Mouse (Mus musculus) embryo, embryonic 9.5 days (tissue): ENCODE measurements at regions not wholly inside any gene's neighbourhood (a gene's known extent, or its start where the extent isn't known, plus 50 kb on each side); places are given as distances from the start of the nearest gene placed in this dataset.
"Not testable (repeated sequence)": the region's sequence is repeated elsewhere in the genome, so short reads cannot be mapped to it uniquely, and the experiment has no call there.

Experiments used
- DNase-seq: peaks from one replicate; pipeline ENCODE4 v3.0.0-alpha.2; 2017; ENCODE audit errors: extremely low spot score

DNA sequence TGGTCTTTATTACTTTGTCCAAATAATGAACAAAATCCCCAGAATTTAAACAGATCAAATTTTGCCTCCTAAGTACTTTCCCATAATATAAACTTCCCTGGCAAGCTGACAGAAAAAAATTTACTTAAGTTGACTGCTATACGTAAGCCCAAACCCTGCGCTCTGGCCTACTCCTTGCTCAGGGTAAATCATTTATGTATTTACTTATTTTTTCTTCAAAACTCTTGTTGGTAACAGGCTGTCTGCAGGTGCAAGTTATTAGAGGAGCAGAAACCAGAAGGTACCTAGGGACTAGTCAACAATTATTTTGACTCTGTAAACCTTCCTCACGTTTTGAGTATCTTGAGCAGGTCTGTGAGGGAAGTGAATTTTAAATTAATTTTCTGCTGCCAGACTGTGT lies 2615.7 kb downstream of the Poteg start:
- DNase-seq, result no peak

DNA sequence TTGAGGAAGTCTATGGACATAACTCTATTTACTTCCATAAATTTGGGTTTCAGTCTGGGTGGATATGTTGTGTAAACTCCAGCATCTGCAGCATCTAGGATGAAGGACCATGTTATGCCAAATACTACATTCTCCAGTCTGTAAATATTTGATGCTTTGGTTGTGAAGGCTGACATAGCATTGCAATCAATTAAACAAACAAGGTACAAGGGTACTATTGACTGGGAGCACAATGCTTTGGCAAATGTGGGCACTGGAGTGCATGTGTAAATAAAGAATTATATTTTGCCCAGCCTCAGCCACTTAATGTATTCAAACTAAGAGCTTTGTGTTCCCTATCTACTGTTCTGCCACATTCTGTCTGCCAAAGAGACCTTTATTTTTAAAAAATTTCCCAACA lies 2630.3 kb downstream of the Poteg start:
- no peak for DNase-seq

DNA sequence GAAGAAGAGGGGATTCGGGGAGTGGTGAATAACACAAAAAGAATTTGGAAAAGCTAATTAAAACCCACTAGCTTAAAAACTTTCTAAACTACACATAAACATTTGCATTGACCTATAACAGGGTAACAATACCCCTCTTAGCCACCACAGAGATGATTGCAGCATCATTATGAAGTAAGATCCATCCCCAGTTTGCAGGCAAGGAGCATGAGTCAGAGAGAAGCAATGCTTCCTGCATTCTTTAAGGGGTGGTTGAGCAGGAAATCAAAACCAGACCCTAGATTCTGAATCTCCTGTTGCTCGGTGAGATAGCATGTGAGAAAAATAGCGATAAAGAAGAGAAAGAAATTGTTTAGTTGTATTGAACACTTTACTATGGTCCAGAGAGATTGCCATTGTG lies 2680.3 kb downstream of the Poteg start:
- DNase-seq, result no peak

DNA sequence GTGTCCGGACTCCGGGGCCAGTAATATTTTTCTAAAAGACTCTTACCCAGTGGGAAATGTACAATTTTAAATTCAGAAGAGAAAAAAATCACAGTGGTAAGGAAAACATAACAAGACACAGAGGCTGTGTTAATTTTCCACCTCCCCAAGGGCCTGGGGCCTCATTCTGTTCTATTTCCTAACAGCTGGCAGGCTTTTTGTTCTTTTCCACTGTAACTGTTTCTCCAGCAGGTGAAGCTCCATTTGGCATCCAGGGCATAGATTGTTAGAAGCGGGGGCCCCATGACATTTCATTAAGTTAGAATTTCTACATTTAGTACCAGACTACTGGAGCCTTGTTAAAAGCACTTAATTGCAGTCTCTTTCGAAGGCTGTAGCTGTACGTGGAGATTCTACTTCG lies 2687.5 kb downstream of the Poteg start:
- DNase-seq, result no peak

DNA sequence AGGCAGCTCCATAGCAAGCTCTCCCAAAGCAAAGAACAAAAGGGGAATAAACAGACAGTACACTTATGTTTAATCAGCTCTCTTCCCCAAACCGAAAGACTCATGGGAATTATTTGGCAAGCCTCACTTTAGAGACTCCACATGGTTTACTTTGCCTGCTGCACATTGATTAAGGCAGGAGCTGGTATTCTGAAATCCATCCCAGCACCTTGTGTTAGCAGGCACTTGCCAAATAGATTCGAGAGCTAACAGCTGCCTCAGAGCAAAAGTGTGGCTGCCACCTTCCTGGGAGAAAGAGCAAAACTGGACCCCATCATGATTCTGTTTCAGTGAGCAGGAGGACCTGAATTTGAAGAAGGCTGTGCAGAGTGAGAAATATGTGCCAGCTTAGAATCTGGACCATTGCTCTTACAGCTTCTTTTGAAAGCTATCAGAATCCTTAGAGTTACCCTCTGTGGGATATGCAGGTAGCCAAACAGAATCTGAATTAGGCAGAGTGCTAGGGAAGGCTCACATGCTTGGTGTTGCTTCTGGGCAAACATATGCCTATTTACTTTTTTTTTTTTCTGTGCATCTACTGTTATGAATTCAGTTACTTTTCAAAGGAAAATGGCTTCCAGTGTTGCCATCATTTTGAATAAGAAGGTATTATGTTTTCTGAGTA lies 2703.8 kb downstream of the Poteg start:
- DNase-seq, result no peak

DNA sequence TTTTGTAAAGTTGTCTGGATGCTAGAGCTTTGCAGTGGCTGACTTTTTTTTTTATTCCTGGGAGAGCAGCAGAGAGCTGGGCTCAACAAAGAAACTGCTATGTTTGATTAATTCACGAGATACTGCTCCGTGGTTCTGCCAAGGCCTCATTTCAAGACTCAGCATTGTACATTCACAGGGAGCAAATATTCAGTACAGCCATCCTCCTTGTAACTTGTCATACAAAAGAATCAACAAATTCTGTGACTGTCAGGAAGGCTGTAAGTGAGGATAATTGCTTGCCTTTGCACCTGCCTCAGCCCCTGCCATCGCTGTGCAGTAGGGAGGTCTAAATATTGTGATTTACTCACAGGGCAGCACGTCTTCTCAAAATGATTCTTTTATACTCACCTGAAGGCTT lies 2705.5 kb downstream of the Poteg start:
- no peak for DNase-seq

DNA sequence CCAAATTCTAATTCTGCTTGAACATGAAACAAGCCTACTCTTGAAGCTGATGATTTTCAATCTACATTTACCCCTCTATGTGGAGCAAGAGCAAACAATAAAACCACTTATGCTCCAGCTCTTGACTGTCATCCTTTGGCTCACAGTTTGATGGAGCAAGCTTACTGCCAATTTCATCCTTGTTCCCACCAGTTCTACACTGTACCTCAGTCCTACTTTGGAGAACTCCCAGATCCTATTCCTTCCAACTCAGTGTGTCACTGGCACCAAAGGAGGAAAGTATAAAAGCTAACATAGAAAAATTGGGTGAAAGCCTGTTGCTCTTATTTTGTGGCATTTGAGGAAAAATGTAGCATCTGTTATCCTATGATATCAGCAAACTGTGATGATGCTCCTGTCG lies 2724.4 kb downstream of the Poteg start:
- DNase-seq, result no peak

DNA sequence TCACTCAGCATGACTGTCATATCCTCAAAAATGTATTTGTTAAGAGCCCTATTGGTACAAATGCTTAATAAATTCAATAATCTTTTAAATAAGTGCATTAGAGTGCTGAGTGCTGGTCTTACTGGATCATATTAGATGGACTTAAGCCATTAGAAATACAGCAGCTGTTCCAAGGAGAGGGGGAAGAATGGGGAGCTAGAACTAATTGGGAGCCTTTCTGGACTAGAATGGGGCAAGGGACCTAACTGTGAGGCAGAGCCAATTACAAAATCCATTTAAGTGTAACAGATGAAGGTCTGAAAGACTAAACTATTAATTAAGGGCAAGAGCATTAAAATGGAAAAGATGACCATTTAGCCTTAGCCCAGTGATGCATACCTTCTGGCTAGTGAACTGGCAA lies 2755.3 kb downstream of the Poteg start:
- not testable (repeated sequence) for DNase-seq

DNA sequence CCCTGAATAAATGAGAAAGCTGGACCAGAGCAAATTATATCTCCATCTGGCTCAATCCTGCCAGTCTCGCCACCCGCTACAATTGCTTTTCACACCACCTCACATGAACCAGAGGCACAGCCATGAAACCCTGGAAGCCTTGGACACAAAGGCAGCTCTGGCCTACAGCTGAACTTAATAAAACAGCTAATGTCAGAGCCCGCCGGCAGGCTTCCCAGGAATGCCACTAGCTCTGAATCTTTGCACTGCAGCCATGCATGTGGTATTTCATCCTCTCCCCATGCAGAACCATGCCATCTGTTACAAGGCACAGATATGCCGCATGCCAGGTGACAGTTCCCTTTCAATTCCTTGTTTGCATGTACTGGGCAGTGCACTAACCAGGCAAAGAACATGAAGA lies 2779.9 kb downstream of the Poteg start:
- DNase-seq, result no peak

DNA sequence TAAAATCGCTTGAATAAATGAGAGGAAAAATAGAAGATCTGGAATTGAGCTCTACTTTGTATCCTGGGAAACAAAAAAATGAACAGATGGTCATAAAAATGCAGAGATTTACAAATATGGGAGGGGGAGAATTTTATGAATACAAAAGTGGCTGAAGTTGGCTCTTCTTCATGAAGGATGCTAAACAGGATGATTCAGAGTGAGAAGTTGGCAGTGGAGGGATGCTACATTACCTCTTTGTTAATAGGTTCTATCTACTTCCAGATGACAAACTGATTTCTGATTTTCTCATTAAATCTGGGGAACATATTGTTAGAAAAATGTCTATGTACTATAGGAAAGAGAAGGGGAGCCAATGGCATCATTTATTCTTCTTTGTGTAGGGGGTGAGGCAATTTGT lies 2785.8 kb downstream of the Poteg start:
- no peak for DNase-seq

DNA sequence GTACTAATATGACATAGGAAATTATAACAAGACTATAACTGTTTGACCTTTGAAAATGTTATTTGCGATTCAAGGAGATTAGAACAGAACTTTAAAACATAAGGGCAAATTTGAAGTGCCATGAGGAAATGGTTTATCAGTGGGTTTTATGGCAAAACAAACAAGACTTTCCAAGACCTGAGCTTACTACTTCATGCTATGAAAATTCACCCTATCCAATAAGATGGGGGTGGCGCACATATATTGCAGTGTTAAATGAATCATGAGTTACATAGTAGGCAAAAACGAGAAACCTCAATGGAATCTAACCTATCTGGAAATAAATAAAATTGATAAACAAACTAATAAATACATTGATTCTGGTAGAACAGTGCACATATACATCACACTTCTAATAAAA lies 2804.3 kb downstream of the Poteg start:
- DNase-seq, result no peak

DNA sequence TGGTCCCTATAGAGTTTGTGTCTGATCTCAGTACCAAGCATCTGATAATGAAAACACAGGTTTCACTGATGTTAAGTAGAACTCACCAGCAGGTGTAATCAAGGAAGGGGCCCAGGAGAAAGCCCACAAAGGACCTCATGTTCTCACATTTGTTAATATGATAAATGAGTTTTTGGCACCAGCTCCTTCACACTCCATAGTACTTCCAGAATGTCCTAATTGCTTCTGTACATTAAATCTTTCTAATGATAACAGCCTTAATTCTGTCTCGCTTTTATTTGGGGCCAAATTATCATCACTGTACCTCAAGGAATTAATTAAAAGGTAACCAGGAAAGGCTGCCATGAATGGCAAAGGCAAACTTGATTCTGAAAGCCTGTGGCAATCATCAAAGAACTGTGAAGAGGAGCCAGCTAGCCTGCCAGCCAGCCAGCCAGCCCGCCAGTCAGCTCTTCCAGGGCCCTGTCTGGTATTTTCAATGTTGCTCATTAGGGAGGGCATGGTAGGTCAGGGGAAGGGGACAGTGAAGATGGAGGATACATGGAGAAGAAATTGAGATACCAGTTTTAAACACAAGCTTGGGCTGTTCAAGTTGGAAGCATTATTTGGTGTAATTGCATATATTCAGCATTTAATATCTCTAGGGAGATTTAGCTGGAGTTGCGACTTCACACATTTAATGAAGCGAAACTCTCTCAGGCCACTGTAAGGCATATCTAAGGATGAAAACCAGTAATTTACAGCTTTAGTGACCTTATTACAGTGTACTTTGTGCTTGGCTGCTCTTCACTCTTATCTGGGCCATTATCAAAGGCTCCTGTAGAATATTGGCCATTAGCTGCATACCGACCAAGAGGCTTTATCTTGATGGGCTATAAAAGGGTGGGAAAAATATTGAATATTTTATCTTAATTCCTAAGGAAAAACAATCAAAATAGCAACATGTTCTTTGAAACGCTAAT lies 2822.8 kb downstream of the Poteg start:
- DNase-seq, result no peak

DNA sequence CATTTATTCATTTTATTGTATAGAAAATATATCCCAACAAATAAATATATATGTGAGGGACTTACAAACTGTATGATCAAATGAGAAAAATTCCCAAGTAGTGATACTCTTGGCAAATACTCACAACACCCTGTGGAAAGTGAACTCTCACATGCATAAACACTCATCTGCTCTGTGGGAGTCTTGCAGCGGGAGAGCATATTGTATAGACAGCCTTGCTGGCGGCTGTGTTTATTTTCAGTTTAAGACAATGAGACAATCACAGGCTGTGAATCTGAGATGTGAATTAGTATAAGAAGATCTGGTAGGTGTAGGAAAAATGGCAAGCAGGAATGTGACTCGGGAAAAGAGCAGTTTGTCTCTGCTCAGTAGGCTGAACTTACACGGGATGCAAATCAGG lies 2841.7 kb downstream of the Poteg start:
- no peak for DNase-seq

DNA sequence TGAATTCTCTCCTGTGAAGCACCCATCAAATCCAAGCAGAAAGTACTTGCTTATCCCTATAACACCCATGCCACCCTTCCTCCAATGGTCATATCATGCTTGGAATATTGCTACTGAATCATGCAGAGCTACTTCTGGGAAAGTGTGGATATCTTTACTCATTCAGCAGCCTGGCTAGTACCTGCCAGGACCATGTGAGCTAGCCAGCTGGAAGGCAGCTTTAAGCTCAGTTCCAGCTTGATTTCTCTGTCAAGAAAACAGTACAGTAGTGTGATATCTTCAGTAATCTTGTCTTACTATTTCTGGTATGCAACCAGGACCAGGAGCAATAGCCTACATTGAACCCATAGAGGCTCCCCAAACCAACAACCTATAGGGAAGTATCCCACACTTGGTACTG lies 2883.7 kb downstream of the Poteg start:
- DNase-seq, result no peak

DNA sequence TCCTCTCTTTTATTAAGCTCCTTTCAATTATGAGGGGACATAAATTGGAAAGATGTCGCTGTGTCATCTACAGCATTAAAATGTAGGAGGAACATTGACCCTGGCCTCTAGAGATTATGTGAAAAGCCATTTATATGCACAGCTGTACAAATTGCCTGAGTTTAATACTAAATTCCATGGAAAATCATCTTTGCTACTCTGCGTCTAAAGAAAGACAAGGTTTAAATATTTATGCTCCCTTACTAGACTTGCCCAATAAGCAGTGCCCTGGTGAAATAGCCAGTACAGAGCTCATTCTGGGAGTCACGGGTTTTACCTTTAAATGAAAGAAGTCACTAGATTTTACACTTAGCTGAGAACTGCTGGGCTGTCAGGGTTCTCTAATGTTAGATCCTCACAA lies 2885.9 kb downstream of the Poteg start:
- no peak for DNase-seq

DNA sequence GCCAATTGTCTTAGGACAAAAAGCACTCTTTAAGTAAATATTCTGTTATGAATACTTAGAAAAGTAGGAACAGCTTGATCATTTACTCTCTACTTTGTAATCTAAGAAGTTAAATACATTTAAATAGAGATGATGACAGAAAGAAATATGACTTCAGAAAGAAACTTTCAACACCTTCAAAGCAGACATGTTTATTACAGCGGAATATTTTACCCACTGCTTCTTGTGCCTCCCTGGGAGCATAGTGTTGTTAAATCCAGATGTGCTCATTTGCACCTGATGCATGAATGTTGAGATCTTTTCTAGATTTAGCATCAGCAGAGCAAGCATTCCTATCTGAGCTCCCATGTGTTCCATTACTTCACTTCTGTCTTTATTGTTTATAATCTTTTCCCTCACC lies 2912.0 kb downstream of the Poteg start:
- no peak for DNase-seq

DNA sequence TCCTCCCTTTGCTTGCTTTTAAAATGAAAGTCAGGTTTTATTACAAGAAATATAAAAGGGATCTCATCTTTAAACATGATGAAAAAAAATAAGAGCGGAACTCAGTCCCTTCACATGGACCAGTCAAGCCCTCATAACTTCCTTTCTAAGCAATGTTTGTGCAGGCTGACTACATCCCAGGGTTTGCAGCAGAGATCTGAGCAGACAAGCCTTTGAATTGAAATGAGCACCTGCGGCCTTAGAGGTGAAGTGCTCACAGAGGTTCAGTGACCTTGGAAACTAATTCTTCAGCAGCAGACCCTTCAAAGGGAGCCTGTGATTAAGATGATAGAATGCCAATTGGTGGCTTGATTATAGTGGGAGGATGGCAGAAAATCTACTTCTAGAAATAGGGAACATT lies 2918.3 kb downstream of the Poteg start:
- no peak for DNase-seq

DNA sequence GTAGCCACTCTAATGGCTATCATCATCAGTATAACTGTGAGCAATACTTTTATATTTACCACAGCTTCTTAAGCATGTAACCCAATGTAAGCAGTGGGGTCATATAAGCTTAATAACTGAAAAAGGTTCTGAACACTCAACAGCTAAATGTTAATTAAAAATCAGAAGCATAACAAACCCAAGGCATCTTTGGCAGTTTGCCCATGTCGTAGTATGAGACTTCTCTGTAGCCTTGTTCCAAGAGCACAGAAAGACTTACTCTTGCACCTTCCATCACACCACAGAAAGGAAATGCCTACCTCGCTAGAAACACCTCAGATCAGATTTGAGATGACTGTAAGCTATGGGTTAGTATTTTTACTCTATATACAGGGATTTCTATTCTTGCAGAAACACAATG lies 2944.5 kb downstream of the Poteg start:
- DNase-seq, result no peak

DNA sequence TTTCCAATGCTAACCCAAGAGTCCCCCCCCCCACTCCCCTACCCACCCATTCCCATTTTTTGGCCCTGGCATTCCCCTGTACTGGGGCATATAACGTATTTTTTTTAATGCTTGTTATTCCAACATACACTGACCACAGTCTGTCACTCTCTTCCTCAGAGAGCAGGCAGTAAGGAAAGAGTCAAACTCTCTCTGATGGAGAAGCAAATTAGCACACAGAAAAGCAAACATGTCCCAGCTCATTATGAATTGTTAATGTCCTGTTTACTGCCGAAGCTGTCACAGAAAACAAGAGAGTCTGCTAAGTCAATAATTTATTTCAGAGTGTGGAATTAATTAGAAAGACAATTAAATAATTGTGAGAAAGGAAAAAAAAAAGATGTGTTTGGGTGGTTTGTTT lies 2989.1 kb upstream of the 5930422O12Rik start:
- no peak for DNase-seq

DNA sequence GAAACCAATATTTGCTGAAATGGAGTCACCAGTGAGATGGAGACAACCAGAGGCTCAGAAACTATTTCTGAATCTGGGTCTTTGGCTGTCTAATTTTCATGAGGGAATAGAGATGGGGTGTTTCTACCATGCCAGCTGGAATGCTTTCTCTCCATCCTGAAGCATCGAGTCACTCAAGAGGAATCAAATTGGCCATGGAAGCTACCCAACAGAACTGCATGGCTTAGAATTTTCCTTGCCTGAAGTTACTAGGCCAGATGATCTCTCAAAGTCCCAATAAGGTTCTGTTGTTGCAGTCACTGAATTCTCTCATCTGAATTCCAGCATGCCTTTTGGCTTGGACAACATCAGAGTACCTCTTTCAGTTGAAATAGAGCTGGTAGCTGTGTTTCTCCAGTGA lies 2986.7 kb upstream of the 5930422O12Rik start:
- DNase-seq, result no peak

DNA sequence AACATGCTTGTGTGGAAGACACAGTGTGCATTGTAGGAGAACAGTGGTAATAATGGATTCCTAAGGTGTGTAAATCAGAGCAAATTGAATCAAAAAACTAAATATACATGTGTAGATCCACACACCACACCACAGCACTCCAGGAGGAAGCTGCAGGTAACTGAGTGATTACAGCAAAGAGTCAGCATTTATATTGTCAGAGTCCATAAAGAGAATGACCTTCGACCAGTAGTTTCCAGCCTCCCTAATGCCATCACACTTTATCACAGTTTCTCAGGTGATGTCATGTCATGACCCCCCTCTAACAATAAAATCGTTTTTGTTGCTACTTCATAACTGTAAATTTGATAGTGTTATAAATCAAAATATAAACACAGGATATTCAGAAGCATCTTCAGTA lies 2984.6 kb upstream of the 5930422O12Rik start:
- no peak for DNase-seq

DNA sequence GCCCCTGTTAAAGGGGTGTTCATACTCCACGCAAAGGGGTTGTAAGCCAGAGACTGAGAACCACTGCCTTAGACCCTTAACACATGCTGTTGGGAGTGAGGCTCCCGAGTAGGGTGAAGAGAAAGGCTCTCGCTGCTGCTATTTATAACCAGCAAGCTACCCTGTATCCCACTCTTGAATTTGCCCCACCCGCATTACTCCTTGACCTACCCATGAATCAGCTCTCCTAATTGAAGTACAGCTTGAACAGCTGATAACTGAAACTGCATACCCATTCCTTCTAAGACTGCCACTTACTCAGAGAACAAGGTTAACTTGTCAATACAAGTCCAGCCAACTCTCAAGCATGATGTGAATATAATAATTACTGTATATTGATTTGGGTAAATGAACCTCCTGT lies 2984.2 kb upstream of the 5930422O12Rik start:
- no peak for DNase-seq

DNA sequence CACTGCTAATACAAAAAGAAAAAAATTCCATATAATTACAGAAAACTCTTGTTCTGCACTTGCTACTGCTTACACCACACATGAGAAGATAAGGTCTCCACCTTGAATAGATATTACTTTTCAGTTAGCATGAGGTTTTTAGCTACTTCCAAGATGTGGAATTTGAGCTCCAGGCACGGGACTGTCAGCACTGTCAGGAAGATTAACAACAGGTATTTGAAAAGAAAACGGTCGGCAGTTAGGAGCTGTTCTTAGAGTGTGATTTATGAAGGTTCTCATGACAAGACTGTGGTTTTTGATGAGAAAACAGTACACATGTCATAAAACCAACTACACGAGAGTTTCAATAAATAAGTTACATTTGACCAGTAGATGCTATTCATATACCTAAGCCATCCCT lies 2970.4 kb upstream of the 5930422O12Rik start:
- no peak for DNase-seq
